Mouse (Mus musculus): ENCODE measurements at regions not wholly inside any gene's neighbourhood (a gene's known extent, or its start where the extent isn't known, plus 50 kb on each side); places are given as distances from the start of the nearest gene placed in this dataset.
"Not testable (repeated sequence)": the region's sequence is repeated elsewhere in the genome, so short reads cannot be mapped to it uniquely, and the experiment has no call there.

- TF ChIP-seq POLR2A (IDR thresholded peaks at IDR 0.05; ENCODE audit: borderline replicate concordance, extremely low read depth, low read depth, low read length); CTCF (IDR thresholded peaks at IDR 0.05; ENCODE audit: insufficient read depth, low read length): not testable (repeated sequence)
Observed at GRCm38 (mm10) chr8:20429469-20429868, 66.5 kb upstream of the Gm15319 start.
